Mouse (Mus musculus): ENCODE results near the gene Dync1li2.

DNA sequence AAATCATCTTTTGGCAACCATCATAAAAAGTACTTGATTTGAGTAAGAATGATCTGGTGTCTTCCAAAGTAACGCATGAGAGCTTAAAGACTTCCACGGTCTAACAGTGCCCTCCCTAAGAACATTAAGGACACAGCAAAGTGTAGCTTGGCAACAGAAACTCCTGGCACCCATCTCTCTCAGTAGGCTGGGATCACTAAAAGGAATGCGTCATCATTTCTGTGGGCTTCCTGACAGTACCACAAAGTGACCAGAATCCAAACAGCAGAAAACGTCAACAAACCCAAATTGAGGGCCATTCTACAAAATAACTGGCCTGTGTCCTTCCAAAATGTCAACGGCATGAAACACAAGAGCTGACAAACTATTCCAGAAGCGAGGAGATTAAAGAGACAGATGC lies 72.8 kb downstream of the Dync1li2 start:
- no peak for TF ChIP-seq CTCF (IDR thresholded peaks at IDR 0.05; ENCODE audit: low read depth)
- TF ChIP-seq EP300 (IDR thresholded peaks at IDR 0.05; ENCODE audit: low read depth) = no peak
